Mouse (Mus musculus) layer of hippocampus, postnatal 14 days (tissue): ENCODE measurements around the gene Metap1d. TPM values are rescaled to one million over a fixed set of nuclear protein-coding genes. Genes with fewer than 3 reads are reported as not detected.

ENCODE experiments used
- DNase-seq, 2 experiments: peaks; one replicate each; pipeline ENCODE4 v3.0.0; 2021 to 2022; ENCODE audit warnings: low spot score in 2 of 2, mixed read lengths in 1 of 2
- total RNA-seq, 2 experiments: library from RNA; stranded (reverse); gene quantifications; 2 replicates each; pipeline ENCODE4 v1.2.3; 2021

Gene Metap1d
- total RNA-seq, 2 experiments from 2014 or later, result 23.3 to 25.0 TPM

DNA sequence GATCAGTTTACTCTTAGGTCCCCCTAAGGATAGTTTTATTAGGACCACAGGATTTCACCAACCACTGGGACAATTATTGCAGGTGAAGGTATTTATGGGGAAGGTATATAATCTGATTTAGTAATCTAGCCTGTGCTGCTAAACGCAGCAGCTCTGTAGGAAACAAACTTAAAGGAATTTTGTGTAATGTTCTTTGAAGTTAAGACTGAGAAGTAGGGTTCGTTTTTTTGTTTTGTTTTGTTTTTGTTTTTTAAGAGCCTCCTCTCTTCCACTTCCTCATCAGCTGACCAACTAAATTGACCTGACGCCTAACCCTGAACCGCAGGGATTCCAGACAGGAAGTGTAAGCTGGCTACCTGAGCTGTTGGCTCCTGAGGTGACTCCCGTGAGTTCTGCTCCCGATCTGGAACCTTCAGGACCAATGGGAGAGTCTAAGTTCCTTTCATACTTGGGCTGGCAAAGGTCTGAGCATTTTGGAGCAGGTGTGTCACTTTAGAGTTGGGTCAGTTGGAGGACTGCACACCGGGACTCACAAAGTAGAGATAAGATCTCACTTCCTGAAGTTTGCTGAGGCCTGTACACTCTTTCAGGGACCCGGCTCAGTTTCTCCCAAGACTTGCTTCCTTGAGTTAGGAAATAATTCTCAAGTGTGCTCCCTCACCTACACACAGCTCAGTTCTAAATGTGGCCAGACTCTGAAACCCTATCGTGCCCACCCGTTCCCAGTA is 73.7 kb downstream of the Metap1d start:
- DNase-seq, result no peak

DNA sequence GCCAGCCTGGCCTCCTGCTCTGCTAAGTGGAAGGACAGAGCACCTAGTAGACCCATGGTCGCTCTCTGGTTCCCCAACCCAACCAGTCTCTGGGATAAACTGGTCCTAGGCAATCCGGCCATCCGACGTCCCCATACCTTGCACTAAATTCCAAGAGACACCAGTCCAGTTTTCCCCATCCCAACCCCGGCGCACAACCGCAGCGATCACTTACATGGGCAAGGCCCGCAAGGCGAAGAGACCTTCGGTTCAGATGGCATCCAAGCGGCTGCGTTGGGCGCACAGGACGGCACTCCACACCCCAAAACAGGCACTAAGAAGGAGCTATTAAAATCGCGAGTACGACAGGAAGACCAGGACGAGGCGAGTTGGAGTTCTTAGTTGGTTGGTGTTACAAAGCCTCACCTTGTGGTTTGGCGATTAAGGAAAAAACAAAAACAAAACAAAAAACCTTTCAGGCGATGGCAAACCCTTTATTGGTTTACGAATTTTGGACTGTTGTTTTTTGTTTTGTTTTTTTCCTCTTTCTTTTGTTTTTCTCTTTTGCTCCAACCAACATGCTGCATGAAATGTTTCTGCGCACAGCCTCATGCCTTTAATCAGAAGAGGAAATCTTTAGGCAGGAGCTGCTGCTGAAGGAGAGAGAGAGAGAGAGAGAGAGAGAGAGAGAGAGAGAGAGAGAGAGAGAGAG is 74.4 kb downstream of the Metap1d start:
- DNase-seq, result no peak

DNA sequence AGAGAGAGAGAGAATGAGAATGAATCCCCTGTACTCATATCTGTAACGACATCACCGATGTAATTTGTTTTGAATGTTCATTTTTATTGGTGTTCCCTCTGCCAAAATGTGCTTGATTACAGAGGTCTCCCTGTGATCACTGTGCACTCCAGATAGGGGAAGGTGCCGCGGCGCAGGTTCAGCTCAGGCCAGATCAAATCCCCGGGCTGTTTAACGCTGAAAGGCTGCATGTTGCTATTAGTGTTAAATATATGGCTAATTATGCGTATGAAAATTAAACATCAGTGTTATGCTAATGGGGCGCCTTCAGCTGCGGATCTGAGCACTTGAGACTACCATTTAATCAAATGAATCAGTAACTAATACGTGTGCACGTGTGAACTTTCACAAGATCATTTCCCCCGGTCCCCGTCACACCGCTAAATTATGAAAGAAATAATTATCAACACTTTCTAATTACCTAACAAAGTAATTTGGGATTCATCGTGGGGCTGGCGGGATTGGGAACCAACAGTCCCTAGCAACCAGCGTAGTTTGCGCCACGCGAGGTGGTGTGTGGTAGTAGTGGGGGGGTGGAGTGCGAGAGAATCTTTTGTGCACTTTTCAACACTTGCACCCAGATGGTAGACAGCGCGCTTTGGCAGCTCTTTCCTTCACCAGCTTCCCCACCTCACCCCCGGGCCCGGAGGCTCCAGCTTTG is 75.1 kb downstream of the Metap1d start, which contains the start of gene Dlx1:
Dlx1 (plus strand) TSS at position 100 of the 700 bp plus-strand sequence.
- DNase-seq, result no peak

GRCm38 (mm10) chr2:71528714-71529510 is 75.8 kb downstream of the Metap1d start:
- no peak for DNase-seq

DNA sequence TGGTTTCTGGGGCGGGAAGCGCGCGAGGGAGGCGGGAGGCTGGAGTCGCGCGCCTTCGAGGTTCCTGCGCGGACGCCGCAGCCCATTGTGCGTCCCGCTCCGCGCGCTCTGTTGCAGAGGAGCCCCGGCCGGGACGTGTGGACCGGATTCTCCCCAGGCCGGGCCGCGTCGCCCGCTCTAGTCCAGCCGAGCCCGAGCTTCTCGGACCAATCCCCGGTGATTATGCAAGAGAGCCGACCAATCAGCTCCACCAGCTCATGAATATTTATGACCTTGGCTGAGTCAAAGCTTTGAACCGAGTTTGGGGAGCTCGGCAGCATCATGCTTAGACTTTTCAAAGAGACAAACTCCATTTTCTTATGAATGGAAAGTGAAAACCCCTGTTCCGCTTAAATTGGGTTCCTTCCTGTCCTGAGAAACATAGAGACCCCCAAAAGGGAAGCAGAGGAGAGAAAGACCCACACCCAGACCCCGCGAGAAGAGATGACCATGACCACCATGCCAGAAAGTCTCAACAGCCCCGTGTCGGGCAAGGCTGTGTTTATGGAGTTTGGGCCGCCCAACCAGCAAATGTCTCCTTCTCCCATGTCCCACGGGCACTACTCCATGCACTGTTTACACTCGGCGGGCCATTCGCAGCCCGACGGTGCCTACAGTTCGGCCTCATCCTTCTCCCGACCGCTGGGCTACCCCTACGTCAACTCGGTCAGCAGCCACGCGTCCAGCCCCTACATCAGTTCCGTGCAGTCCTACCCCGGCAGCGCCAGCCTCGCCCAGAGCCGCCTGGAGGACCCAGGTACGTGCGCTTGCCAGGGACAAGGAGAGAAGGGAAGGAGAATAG is 76.7 kb downstream of the Metap1d start:
- peak in 1 of 2 experiments; percentile 67 for DNase-seq

- no peak for DNase-seq
These were observed 77.5 kb downstream of the Metap1d start for GRCm38 (mm10) chr2:71530391-71531123.

- DNase-seq, result no peak
These were observed 78.1 kb downstream of the Metap1d start for GRCm38 (mm10) chr2:71531124-71531590.

DNA sequence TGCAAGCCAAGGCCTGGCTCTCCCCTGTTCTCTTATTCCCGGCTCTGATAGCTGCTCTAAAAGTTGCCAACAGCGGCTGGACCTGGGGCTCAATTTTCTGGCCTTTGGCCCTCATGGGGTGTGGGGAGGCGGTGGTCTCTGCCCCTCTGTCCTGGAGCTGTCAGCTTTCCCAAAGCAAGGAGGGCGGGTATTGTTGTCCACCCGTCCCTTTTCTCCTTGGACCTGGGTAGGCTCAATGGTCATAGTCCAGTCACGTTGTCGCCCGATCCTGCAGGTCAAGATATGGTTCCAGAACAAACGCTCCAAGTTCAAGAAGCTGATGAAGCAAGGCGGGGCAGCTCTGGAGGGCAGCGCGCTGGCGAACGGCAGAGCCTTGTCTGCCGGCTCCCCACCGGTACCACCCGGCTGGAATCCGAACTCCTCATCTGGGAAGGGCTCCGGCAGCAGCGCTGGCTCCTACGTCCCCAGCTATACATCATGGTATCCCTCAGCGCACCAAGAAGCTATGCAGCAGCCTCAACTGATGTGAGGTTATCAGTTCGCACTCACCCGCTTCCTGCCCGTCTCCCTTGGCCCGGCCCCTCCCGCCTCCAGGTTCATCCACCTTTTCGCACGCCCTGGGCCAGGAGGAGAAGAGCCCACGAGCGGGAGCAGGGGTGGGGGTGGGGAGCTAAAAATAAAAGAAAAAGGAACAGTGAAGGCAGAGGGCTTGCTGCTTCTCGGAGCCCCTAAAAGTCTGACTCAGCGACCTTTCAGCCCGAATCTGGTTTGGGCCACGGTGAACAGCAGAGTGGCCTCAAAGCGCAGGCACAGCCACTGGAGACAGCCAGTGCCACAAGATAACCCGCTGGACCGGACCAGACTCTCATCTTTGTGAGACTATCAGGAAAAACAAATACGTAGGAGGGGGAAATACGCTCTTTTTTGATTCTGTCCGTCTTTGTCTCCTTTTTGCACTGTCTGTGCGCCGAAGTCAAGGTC is 79.2 kb downstream of the Metap1d start:
- no peak for DNase-seq

DNA sequence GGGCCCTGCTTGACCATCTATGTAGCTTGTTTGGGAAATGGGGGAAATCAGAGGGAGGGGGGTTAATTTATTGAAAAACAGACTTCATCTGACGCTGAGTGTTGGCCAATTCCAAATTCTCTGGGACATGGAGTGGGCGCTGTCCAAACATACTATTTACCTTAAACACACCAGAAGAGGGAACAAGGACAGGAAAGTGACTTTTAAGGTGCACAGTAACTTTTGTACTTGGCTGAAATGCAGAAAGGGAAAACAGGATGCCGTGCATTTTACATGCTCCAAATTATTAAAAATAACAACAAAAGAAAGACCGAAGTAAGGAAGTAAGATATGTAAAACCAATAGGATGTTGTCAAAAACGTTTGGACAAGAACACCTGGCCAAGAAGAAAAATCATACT is 80.0 kb downstream of the Metap1d start:
- no peak for DNase-seq

DNA sequence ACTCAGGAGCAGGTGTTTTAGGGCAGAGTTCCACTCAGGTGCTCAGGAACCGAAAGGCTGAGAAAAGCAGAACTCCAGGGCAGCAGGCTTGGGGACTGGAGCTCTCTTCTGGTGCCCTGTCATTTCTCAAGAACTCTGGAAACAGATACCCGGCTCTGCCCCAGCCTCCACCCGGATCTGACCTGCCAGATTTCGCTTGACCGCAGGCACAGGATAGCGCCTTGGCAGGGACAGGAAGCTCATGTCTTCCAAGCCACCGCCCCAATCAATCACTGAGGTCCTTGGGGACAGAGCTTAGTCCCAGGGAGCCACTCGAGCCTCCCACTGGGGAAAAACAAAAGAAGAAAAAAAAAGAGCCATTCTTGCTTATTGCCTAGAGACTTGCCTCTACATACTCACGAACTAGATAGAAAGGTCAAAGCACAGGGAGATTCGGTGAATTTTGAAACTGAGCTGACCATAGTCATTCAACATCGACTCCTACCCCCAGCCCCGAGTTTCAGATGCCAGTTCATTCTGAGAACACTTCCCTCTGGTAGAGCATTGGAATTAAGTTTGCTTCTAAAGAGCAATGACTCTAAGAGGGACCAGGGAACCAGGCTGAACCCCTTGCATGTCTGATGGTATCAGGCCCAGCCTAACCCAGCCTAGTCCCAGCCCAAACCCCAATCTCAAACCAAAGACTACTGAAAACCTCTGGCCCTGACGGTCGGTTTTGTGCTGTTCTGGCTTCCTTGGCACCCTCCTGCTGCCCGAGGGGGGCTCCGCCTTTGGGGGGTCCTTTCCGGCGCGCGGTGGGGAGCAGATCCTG is 81.4 kb downstream of the Metap1d start:
- no peak for DNase-seq

DNA sequence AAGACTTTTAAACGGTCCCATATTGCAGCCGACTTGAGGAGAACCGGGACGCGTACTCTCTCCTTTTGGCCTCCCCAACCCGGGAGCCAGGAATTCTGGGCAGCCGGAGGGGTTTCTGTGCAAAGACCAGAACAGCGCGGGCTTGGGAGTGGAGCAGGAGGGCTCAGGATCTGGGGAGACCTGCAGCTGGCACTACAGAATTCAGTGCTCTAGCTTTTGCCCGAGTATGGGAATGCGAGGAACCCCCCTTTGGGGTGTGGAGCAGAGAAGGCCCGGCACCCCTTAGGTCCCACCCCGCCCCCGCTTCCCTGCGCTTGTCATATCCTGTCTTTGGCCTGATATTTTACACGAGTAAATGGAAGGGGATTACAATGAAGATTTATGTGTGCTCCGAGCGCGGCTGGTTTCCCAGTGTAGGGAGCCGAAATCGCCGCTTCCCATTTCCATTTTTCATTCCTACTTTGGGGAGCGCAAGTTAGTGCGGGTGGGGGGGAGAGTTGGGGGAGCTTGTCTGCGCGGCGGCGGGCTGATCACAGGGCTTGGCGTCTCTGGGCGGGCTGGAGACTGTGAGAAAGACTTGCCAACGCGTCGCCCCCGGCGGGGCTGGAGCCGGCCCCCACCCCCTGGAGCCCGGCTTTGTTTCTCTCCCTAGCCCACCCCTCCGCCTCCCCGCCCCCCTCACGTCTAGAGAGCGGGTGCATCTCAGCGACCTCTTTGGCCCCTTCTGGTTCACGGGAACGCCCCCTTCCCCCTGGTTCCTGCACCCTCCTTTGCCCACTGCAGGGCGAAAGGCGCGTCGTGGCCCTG is 87.7 kb downstream of the Metap1d start:
- no peak for DNase-seq

- no peak for DNase-seq
These were observed 88.5 kb downstream of the Metap1d start for GRCm38 (mm10) chr2:71541418-71542226.

DNA sequence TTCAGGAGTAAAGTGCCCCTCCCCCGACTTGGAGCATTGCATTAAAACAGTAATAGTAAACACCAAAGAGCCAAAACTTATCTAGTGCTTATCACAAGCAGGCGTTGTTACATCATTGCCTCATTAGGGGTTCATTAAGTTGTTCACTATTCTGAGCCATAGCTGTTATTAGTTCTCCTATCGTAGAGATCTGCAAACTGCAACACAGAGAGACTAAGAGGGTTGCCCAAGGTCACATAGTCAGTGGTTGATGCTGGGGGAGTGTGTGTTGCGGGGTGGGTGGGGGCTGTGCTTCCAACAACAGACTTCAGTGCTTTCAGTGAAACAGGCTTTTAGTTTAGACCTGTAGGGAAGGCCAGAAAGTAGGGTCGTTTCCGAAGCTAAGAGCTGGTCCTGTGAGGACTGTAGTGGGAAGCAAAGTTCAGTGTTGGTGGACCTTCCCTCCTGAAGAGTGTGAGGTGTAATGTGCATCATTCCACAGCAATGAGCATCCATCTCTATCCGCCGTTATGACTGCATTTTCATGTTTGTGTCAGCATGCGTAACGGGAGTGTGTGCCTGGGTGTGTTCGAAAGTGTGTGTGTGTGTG is 89.2 kb downstream of the Metap1d start:
- no peak for DNase-seq

- no peak for DNase-seq
These were observed 89.8 kb downstream of the Metap1d start for GRCm38 (mm10) chr2:71542816-71543301.

GRCm38 (mm10) chr2:71543531-71543930 is 90.5 kb downstream of the Metap1d start:
- no peak for DNase-seq
